Mouse (Mus musculus) monocyte, adult 2 months (primary cell): Measurements from ENCODE around the gene Entpd2.
A peak's percentile ranks its signal among the peaks of the same experiment; 100 is the strongest.

Experiments used
- DNase-seq, 2 experiments: peaks; one replicate each; pipeline ENCODE4 v3.0.0; 2022; ENCODE audit warnings: low spot score in 2 of 2, low read depth in 1 of 2

The Entpd2 gene

DNA sequence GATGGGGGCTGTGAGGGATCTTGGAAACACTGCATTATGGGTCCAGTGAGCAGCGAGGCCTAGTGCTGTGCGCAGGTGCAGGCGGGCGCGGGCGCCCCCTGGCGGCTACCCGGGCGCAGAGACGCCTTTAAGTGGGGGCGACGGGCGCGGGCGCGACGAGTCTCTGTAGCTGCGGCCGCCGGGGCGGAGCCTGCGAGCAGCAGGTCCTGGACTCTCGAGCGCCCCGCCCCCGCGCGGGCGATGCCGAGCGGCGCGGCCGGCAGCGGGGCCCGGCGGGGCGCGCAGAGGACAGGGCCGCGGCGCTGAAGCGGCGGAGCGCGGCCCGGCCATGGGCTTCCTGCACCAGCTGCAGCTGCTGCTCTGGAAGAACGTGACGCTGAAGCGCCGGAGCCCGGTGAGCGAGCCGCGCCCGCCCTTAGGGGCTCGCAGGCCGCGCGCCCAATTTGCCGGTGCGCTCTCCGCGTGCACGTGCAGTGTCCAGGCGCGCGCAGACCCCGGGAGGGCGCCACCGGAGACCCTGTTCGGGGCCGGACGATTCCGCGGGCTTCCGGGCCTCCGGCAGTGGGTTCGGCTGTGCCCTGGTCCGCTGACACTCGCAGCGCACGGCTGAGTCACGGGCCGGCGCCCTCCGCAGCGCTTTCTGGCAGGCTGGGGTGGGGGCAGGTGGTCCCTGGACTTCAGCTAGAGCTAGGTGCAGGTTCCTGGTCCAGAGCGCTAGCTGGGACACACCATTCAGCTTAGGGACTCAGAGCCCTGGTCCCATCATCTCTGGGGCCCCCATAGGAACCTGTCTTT lies 33.0 kb downstream of the Entpd2 start, which contains the start of gene Abca2:
TSS of gene Abca2 (plus strand) at position 262 of the 795 bp plus-strand sequence.
- peak; percentile 80 to 88 for DNase-seq

DNA sequence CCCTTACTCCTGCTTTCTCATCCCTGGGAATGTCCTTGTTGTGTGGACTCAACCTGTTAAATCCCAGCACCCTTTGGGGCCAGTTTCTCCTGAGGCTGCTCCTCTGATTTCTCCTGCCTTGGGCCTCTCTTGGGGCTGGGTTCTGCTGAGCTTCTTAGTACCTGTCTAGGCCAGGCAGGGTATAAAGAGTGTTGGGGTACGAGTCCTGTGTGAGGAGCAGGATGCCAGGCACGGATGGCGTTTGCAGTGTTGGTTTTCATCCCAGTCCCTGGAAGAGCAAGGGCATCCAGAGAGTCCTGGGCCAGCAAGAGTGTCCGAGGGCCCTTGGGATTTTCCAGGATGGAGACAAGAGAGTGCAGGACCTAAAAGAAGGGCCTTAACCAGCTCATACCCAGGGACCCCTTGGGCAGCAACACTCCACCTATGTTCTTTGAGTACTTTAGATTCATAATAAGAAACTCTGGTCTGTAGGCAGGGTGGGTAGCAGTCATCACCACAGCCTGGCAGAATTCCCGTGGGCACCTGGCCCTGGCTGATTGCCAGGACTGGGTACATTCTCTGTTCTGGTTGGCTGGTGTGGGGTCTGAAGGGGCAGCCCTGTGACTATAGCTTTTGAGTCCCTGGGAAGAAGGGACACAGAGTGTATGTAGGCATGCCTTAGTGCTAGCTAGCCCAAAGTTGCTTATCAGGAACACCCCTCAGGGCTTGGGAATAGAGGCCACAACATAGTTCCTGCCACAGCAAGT lies 33.9 kb downstream of the Entpd2 start:
- no peak for DNase-seq

DNA sequence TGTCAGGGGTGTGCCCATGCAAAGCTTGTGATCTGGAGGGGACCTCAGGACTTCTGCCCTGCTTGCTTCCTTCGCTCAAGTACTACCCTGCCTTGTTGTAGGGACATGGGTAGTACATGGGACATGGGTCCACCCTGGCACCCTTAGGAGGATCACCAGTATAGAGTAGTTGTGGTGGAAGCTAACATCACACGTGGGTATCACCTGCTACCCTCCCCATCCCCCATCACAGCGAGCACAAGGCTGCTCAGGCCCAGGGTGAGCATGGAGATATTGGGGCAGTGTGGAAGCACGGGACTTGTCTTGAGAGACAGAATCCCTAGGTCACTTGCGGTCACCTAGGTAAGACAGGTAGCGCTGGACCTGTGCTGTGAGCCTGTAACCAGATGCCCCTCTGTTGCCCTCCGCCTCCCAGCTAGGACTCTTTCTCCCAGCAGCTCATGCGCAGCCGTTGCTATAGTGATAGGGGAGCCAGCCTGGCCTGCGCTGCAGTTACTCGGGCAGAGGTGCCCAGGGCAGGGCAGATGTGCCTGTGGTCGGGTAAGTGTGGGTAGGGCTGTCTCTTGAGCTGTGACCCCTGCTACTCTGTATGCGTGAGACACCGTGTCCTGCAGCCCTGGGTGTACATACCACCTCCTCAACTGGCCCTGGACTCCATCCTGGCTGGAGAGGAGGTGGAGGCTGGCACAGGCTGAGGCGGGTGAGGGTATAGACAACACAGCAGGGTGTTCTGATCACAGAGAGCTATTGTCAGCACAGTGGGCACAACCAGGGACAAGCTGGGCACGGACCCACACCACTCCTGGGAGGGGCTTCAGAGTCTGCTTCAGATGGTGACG lies 34.9 kb downstream of the Entpd2 start:
- no peak for DNase-seq

DNA sequence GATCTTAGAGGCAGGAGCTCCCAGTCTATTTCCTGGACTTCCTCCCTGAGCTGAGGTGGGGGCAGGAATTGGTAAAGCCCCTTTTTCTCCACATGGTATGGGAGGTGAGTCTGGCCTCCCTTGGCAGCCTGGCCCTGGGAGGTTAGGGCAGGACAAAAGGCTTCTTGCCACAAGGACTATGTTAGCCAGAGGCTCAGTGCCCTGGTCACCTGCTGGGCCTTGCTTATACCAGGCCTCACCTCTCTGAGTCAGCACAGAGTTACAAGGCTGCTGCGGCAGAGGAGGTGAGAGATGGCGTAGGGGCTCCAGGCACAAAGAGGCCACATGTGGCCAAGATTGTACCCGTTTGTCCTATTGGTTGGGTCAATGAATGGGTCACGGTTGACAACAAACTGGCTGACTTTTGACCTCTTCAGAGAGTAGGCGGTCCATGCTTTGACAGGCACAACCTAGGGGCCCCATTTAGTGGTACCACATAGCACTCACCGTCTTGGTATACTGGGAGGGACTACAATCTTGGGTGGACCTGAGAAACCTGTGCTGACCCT lies 35.7 kb downstream of the Entpd2 start:
- DNase-seq, result no peak

DNA sequence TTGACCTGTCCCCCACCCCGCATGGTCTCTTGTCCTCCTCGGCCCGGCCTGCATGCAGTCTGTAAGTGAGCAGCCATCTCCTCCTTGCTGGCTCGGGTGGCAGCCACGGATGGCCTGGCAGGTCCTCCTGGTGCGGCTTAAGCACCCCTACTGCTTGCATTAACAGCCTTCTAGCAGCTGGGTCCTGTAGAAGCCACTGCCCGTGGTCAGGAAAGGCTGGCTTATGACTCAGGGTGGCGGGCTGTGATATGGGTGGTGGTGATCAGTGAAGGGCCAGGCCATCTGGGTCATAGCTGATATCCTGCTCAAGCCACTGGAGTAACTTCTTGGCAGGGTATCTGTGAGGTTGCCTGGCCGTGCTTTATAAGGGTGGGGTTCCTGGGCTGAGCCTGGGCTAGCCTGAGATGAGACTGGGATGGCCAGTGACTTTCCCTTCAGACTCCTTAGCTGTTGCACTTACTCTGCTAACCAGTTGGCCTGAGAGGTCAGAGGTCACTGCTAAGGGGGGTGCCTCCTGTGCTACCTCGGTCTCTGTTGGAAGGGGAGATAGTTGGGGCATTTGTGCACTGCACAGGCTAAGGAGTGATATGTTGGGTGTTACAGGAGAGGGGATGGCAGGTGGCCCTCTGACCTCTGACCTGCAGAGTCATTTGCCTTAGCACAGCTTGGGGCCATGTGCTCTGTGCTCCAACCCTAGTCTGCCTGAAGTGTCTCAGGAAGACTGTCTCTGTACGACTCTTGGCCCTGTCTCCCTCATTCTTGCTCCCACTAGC lies 36.8 kb downstream of the Entpd2 start:
- no peak for DNase-seq

DNA sequence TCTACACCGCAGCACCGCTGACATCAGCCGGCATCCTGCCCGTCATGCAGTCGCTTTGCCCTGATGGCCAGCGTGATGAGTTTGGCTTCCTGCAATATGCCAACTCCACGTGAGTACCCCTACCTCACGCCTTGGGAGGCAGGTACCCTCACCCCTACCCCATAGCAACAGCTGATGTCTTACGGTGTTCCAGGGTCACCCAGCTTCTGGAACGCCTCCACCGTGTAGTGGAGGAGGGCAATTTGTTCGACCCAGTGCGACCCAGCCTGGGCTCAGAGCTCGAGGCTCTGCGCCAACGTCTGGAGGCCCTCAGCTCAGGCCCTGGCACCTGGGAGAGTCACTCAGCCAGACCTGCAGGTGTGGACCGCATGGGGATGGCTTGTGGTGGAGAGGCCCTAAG lies 37.4 kb downstream of the Entpd2 start:
- DNase-seq, result no peak

DNA sequence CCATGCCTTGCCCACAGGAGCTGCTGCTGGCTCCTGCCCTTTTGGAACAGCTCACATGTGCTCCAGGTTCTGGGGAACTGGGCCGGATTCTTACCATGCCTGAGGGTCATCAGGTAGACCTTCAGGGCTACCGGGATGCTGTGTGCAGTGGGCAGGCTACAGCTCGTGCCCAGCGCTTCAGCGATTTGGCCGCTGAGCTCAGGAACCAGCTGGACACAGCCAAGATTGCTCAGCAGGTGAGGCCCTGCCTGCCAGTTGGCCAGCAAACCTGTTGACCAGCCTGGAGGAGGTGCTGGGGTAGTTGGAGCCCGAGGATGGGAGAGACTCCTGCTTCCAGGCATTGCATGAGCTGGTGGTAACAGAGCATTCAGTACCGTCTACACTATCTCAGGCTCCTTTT lies 38.6 kb downstream of the Entpd2 start:
- DNase-seq, result no peak

DNA sequence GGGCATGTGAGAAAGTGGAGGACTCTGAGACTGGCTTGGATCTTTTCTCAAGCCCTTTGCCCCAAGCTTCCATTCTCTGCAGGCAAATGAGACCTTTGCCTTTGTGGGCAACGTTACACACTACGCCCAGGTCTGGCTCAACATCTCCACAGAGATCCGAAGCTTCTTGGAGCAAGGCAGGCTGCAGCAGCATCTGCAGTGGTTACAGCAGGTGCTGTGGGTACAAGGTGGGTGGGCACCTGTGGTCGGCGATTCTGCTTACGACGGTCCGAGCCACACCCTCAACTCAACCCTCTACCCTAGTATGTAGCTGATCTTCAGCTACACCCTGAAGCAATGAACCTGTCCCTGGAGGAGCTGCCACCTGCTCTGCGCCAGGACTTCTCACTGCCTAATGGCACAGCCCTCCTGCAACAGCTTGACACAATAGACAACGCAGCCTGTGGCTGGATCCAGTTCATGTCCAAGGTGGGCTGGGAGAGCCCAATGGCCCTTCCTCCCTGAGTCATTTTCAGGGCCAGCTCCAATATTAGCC lies 40.7 kb downstream of the Entpd2 start:
- DNase-seq, result no peak

DNA sequence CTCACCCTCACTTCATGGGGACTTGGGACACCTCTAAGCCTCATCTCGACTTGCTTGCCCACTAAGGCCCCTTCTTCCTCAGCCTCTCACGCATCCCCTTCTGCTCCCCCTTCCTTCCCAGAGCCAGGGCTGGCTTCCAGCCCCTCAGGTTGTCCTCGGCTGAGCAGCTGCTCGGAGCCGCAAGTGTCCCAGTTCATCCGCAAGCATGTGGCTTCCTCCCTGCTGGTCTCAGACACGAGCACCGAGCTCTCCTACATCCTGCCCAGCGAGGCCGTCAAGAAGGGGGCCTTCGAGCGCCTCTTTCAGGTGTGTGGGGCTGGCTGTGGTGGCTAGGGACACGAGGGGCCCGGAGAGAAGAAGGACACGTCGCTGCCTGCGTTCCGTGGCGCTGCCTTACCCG lies 45.4 kb downstream of the Entpd2 start:
- DNase-seq, result no peak

DNA sequence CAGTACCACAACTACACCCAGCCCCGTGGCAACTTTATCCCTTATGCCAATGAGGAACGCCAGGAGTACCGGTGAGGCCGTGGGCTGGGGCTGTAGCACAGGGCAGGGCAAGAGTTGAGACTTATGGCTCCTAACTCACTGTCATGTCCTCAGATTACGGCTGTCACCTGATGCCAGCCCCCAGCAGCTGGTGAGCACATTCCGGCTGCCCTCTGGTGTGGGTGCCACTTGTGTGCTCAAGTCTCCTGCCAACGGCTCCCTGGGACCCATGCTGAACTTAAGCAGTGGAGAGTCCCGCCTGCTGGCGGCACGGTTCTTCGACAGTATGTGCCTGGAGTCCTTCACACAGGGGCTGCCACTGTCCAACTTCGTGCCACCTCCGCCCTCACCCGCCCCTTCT lies 47.0 kb downstream of the Entpd2 start:
- DNase-seq, result no peak
